Mouse (Mus musculus): ENCODE data around the gene Nr1i3.

- TF ChIP-seq CTCF (IDR thresholded peaks at IDR 0.05; ENCODE audit: low read depth, low read length) (no peak), POLR2A (IDR thresholded peaks at IDR 0.05; ENCODE audit: borderline replicate concordance, low read depth, low read length) (no peak)
These were observed 45.2 kb downstream of the Nr1i3 start for GRCm38 (mm10) chr1:171258921-171259320.
